Mouse (Mus musculus) heart, embryonic 14.5 days (tissue): Measurements from ENCODE around the gene Bcat1. TPM values are rescaled to one million over a fixed set of nuclear protein-coding genes. Genes with fewer than 3 reads are reported as not detected.

Experiments used
- ATAC-seq: fragments of 200-750 bp; cut with Nextera tagmentation; 2 replicates; pipeline ENCODE4 v1.8.0; 2017; ENCODE audit warnings: low read depth, moderate TSS enrichment; ENCODE audit not compliant: insufficient number of reproducible peaks, insufficient read depth, low FRiP score
- H3K27ac ChIP-seq, 2 experiments: fragments of 200-500 bp in 1 of 2; fragments of 300-500 bp in 1 of 2; sonication (generic) in 1 of 2; replicated peaks in 1 of 2; 2 replicates each; pipeline ENCODE4 v1.5.1; 2012 to 2014; ENCODE audit warnings: low read depth in 2 of 2, low read length in 2 of 2, control low read depth in 1 of 2, mild to moderate bottlenecking in 1 of 2, mixed read lengths in 1 of 2; ENCODE audit not compliant: control insufficient read depth in 1 of 2, insufficient read depth in 1 of 2
- H3K27me3 ChIP-seq: fragments of 300-500 bp; sonication (generic); 2 replicates; pipeline ENCODE4 v1.6.1; 2014; ENCODE audit warnings: mild to moderate bottlenecking, low read length, control low read depth; ENCODE audit not compliant: control insufficient read depth, insufficient read depth
- H3K36me3 ChIP-seq: fragments of 300-500 bp; sonication (generic); 2 replicates; pipeline ENCODE4 v1.6.1; 2014; ENCODE audit warnings: mild to moderate bottlenecking, control low read depth, low read length, mixed read lengths; ENCODE audit not compliant: control insufficient read depth, insufficient read depth
- H3K4me1 ChIP-seq, 2 experiments: fragments of 200-500 bp in 1 of 2; fragments of 300-500 bp in 1 of 2; sonication (generic) in 1 of 2; 2 replicates each; pipeline ENCODE4 v1.6.1; 2012 to 2014; ENCODE audit warnings: low read length in 2 of 2, control low read depth in 1 of 2, mixed read lengths in 1 of 2; ENCODE audit not compliant: control insufficient read depth in 2 of 2, insufficient read depth in 2 of 2
- H3K4me2 ChIP-seq: fragments of 300-500 bp; sonication (generic); 2 replicates; pipeline ENCODE4 v1.6.1; 2014; ENCODE audit warnings: mild to moderate bottlenecking, low read length
- H3K4me3 ChIP-seq, 2 experiments: fragments of 200-500 bp in 1 of 2; fragments of 300-500 bp in 1 of 2; sonication (generic) in 1 of 2; 2 replicates each; pipeline ENCODE4 v1.5.1; 2012 to 2014; ENCODE audit warnings: low read length in 2 of 2, mild to moderate bottlenecking in 2 of 2, control low read depth in 1 of 2, low read depth in 1 of 2, moderate library complexity in 1 of 2; ENCODE audit not compliant: control insufficient read depth in 1 of 2, insufficient read depth in 1 of 2
- H3K9ac ChIP-seq: fragments of 300-500 bp; sonication (generic); 2 replicates; pipeline ENCODE4 v1.6.1; 2014; ENCODE audit warnings: mild to moderate bottlenecking, low read length
- H3K9me3 ChIP-seq: fragments of 300-500 bp; sonication (generic); 2 replicates; pipeline ENCODE4 v1.6.1; 2016; ENCODE audit warnings: low read length, control low read depth; ENCODE audit not compliant: control insufficient read depth
- WGBS: fragments of 180-500 bp; shearing (Covaris S2); extraction: QIAGEN DNeasy Blood & Tissue Kit; methylation state at CpG from one replicate; pipeline ENCODE4 v1.1.7; 2014; 5-methylcytosine and 5-hydroxymethylcytosine counted together
- polyA plus RNA-seq: library from polyadenylated mRNA; unstranded; fragments of >200 nt; fragmentation: Nextera tagmentation; extraction: Ambion mirVana; gene quantifications from 2 replicates; pipeline ENCODE4 v1.2.1, GENCODE M21; 2014

Bcat1 gene
- polyA plus RNA-seq, 1 experiment from 2014 or later = 6.2 TPM

DNA sequence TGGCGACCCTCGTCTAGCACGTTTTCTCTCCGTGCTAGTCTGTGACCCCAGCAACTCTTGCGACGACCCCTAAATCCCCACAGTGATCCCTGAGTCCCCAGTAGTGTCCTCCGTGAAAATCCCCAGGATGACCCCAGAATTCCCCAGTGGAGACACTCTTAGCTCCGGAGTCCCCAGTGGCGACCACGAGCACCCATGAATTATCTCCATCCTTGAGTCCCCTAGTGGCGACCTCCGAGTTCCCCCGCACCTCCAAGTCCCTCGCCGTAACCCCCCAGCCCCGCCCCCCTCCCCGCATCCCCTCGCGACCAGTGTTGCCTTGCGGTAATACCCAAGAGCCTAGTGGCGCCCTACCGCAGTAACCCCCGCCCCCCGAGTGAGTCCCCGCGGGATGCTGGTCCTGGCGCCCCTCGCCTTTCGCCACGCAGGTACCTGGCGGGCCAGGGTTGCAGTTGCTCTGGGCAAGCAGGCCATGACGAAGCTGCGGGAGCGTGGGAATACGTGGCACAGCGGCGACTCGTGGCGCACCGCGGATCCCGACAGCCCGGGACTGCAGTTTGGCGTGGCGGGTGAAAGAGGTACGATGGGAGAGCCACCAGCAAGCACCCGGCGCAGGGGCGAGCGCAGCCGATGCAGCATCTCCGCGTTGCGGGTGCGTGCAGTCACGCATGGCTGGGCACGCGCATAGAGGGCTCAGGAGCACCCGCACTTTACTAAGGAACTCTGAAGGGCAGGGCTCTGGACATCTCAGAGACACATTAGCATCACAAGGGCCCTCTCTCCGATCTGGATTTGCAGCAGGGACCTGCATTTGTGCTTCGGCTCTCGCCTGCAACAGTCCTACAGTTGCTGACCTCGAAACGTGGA, 27.6 kb downstream of the Bcat1 start:
- WGBS = 2% methylated on average over 64 of the region's 64 CpGs
- Histone ChIP-seq H3K4me2 (peak overlapping the region; percentile 98), H3K4me1 (peaks cover 6% of the 10 kb centered on the region in 2 experiments; a peak in 3 of 4 replicates), H3K27ac (no peak overlapping the region), H3K9ac (peak overlapping the region; percentile 65), H3K4me3 (peak overlapping the region; percentile 50 to 56), H3K36me3 (no peaks in the 10 kb centered on the region), H3K27me3 (peaks cover 10% of the 10 kb centered on the region; the same call in 1 of the 2 replicates), H3K9me3 (no peaks in the 10 kb centered on the region)
- ATAC-seq = no peak

DNA sequence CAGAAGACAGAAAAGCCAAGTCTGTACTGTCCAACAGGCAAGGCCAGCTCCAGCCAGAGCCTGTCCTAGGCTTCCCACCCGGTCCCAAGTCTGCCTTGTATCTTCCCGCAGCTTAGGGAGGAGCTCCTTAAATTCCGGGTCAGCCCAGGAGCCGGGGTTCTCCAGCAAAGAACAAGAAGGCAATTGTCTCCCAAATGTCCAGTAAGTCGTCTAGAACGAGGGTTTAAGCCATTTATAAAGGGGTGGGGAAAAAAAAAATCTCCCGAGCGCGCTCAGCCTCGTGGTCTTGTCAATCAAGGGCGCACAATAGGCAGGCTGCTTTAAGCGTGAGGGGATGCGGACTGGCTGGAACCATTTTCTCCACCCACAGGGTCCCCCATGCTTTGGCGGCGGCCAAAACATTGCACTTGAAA, 28.5 kb downstream of the Bcat1 start:
- Histone ChIP-seq H3K36me3 (no peaks in the 10 kb centered on the region), H3K4me1 (peaks cover 6% of the 10 kb centered on the region in 2 experiments; a peak in 3 of 4 replicates), H3K9me3 (no peaks in the 10 kb centered on the region), H3K27me3 (peaks cover 10% of the 10 kb centered on the region; the same call in 1 of the 2 replicates), H3K4me3 (peak overlapping the region; percentile 50 to 56), H3K27ac (no peak overlapping the region), H3K4me2 (peak overlapping the region; percentile 98), H3K9ac (peak overlapping the region; percentile 65)
- no peak for ATAC-seq
- WGBS = 2% methylated on average over 15 of the region's 15 CpGs

DNA sequence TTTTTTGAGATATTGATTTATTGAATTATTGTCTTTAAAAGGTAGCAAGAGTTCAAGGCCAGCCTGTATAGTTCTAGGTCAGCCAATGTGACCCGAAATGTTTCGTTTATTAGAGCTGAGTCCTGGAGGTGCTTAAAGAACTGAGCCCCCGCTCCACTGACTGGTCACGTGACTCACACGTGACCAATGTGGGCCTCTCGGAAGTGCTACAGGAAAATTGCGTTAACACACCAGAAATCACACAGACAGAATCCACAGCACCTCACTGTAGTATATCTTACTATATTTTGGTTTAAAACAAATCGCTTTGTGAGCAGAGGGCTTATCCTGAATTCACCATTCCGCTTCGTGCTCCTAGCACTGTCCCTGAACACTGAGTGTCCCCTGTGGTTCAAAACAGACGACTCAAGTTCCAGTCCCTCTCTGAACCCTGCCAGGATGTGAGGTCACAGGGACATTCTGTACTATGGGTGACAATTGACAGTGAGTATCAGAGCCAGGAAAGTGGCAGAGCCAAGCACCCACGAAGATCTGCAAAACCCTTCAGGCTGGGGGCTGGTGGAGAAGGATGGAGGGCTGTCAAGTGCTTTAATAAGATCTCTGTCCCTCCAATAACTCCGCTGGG, 29.6 kb downstream of the Bcat1 start:
- ATAC-seq = no peak
- Histone ChIP-seq H3K27ac (no peak overlapping the region), H3K4me1 (peaks cover 6% of the 10 kb centered on the region in 2 experiments; a peak in 3 of 4 replicates), H3K4me2 (no peak overlapping the region), H3K27me3 (peaks cover 10% of the 10 kb centered on the region; the same call in 1 of the 2 replicates), H3K4me3 (no peak overlapping the region), H3K9ac (no peak overlapping the region), H3K9me3 (no peaks in the 10 kb centered on the region), H3K36me3 (no peaks in the 10 kb centered on the region)
- 79% methylated on average over 13 of the region's 13 CpGs for WGBS

DNA sequence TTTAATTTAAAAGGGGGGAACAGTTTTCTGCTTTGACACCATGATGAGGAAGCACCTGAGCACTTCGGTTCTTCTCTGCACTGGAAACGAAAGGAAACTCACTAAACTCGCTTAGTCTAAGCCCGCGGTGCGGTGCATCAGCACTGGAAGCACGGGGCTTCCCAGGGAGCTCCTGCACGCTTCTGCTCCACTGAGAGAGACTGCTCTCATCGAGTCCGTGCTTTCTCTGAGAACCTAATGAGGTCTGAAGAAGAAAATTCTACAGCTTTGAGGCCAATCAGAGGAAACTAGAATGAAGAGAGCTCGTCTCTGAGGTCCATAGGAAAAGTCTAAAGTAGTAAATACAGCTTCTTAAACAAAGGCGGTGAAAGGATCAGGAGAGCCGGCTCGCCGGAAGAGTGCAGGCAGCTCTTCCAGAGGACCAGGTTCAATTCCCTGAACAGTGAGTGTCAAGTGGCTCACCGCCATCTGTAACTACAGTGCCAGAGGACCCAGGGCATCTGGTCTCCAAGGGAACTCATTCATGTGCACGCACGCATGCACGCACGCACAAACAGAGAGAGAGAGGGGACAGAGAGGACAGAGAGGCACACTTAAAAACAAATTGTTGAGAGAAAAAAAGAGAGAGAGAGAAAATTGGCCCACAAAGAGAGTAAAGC, 30.9 kb downstream of the Bcat1 start:
- no peak overlapping the region for H3K27ac ChIP-seq
- H3K9me3 ChIP-seq = no peaks in the 10 kb centered on the region
- no peak overlapping the region for H3K4me3 ChIP-seq
- WGBS = 87% methylated on average over 20 of the region's 20 CpGs
- no peak overlapping the region for H3K9ac ChIP-seq
- ATAC-seq = no peak
- no peaks in the 10 kb centered on the region for H3K36me3 ChIP-seq
- 0 out of 2 replicates have a peak, but pooled peaks cover 6% of the 10 kb centered on the region for H3K27me3 ChIP-seq
- no peak overlapping the region for H3K4me2 ChIP-seq
- H3K4me1 ChIP-seq = peaks cover 6% of the 10 kb centered on the region in 2 experiments; a peak in 3 of 4 replicates

DNA sequence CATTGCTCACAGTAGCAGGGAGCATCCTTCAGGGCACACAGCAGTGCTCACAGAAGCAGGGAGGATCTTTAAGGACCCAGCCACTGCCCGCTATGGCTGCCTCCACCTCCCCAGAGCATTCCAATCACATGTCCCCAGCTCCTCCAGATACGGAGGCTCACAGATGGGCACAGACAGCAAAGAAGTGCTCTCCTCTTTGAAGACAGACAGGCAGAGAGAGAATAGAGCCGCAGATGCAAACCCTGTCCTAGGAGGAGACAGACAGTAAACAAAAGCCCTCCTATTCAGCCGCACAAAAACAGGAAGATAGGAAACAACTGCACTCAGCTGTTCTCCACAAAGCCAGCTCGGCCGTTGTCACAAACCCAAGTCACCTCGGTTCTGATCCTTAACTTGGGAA, 35.3 kb downstream of the Bcat1 start:
- H3K9ac ChIP-seq = no peak overlapping the region

GRCm38 (mm10) chr6:145037626-145038025, 38.4 kb downstream of the Bcat1 start:
- Histone ChIP-seq H3K9me3 (no peaks in the 10 kb centered on the region), H3K4me1 (no peaks in the 10 kb centered on the region; a peak in 1 of 4 replicates), H3K4me3 (no peak overlapping the region), H3K4me2 (no peak overlapping the region), H3K36me3 (no peaks in the 10 kb centered on the region), H3K9ac (no peak overlapping the region), H3K27me3 (no peaks in the 10 kb centered on the region), H3K27ac (no peak overlapping the region)
- WGBS = 42% methylated on average over 1 of the region's 1 CpGs
- no peak for ATAC-seq

More for the DNA sequence above, 35.3 kb downstream of the Bcat1 start:
- Histone ChIP-seq H3K9me3 (no peaks in the 10 kb centered on the region), H3K27me3 (no peaks in the 10 kb centered on the region), H3K4me1 (no peaks in the 10 kb centered on the region; a peak in 1 of 4 replicates), H3K4me3 (no peak overlapping the region), H3K27ac (no peak overlapping the region), H3K36me3 (no peaks in the 10 kb centered on the region), H3K4me2 (no peak overlapping the region)
- ATAC-seq = no peak
- 48% methylated on average over 7 of the region's 7 CpGs for WGBS

DNA sequence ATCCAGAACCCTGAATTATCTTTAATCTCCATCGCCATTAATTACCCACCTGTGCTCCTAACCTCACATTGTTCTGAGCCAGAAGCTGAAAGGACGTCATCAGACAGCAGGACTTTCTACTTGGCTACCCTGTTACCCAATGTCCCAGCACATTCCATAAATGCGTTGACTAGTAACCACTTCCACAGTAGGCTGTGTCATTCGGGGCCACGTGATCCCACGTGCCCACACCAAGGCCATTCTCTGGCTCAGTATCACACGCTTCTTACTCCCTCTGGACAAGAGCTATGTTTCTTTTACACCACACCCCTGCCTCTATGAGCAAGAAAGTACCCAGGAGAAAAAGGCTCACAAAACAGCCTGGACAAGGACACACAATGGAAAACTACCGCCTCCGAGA, 40.6 kb downstream of the Bcat1 start:
- Histone ChIP-seq H3K4me3 (no peak overlapping the region), H3K4me2 (no peak overlapping the region), H3K36me3 (no peaks in the 10 kb centered on the region), H3K4me1 (peaks cover 0 to 3% of the 10 kb centered on the region in 2 experiments; a peak in 1 of 4 replicates), H3K9ac (no peak overlapping the region), H3K27me3 (no peaks in the 10 kb centered on the region), H3K9me3 (no peaks in the 10 kb centered on the region), H3K27ac (no peak overlapping the region)
- no peak for ATAC-seq
- WGBS = 86% methylated on average over 9 of the region's 9 CpGs
